Mouse (Mus musculus) retina, postnatal 1 day (tissue): Measurements from ENCODE around the gene Runx2.

Source experiments
- DNase-seq: peaks from one replicate; pipeline ENCODE4 v3.0.0-alpha.2; 2012

The Runx2 gene

GRCm38 (mm10) chr17:44654503-44654902 lies 160.1 kb downstream of the Runx2 start:
- no peak for DNase-seq

GRCm38 (mm10) chr17:44653081-44653480 lies 161.5 kb downstream of the Runx2 start:
- no peak for DNase-seq

- DNase-seq, result peak; percentile 81
These were observed 162.5 kb downstream of the Runx2 start for GRCm38 (mm10) chr17:44652054-44652453.

GRCm38 (mm10) chr17:44651613-44652012 lies 163.0 kb downstream of the Runx2 start:
- no peak for DNase-seq

- DNase-seq, result no peak
These were observed 164.2 kb downstream of the Runx2 start for GRCm38 (mm10) chr17:44650431-44650830.

- DNase-seq, result peak; percentile 39
These were observed 165.5 kb downstream of the Runx2 start for GRCm38 (mm10) chr17:44649056-44649455.

GRCm38 (mm10) chr17:44647916-44648315 lies 166.7 kb downstream of the Runx2 start:
- no peak for DNase-seq

GRCm38 (mm10) chr17:44645146-44645545 lies 169.5 kb downstream of the Runx2 start:
- DNase-seq, result no peak

- DNase-seq, result no peak
These were observed 171.3 kb downstream of the Runx2 start for GRCm38 (mm10) chr17:44643260-44643659.

- DNase-seq, result no peak
These were observed 172.5 kb downstream of the Runx2 start for GRCm38 (mm10) chr17:44642126-44642525.

- DNase-seq, result no peak
These were observed 173.7 kb downstream of the Runx2 start for GRCm38 (mm10) chr17:44640910-44641309.

- DNase-seq, result no peak
These were observed 175.2 kb downstream of the Runx2 start for GRCm38 (mm10) chr17:44639446-44639845.

GRCm38 (mm10) chr17:44637181-44637880 lies 177.3 kb downstream of the Runx2 start:
- no peak for DNase-seq

- DNase-seq, result no peak
These were observed 180.1 kb downstream of the Runx2 start for GRCm38 (mm10) chr17:44634486-44634885.

- peak; percentile 72 for DNase-seq
These were observed 180.8 kb downstream of the Runx2 start for GRCm38 (mm10) chr17:44633607-44634415.

- no peak for DNase-seq
These were observed 181.7 kb downstream of the Runx2 start for GRCm38 (mm10) chr17:44632941-44633340.

GRCm38 (mm10) chr17:44632292-44632691 lies 182.3 kb downstream of the Runx2 start:
- no peak for DNase-seq

GRCm38 (mm10) chr17:44631577-44631976 lies 183.0 kb downstream of the Runx2 start:
- DNase-seq, result no peak

- no peak for DNase-seq
These were observed 187.3 kb downstream of the Runx2 start for GRCm38 (mm10) chr17:44627317-44627716.

GRCm38 (mm10) chr17:44623707-44624106 lies 190.9 kb downstream of the Runx2 start:
- DNase-seq, result no peak

GRCm38 (mm10) chr17:44623271-44623670 lies 191.3 kb downstream of the Runx2 start:
- DNase-seq, result no peak

- DNase-seq, result no peak
These were observed 194.1 kb downstream of the Runx2 start for GRCm38 (mm10) chr17:44620456-44620855.

GRCm38 (mm10) chr17:44618691-44619090 lies 195.9 kb downstream of the Runx2 start:
- DNase-seq, result peak; percentile 62

GRCm38 (mm10) chr17:44618175-44618574 lies 196.4 kb downstream of the Runx2 start:
- DNase-seq, result no peak
